Mouse (Mus musculus): ENCODE results near the gene Snx20. TPM values are rescaled to one million over a fixed set of nuclear protein-coding genes. Genes with fewer than 3 reads are reported as not detected.

Snx20 gene
- polyA plus RNA-seq, 1 experiment from 2014 or later: 6.5 TPM

DNA sequence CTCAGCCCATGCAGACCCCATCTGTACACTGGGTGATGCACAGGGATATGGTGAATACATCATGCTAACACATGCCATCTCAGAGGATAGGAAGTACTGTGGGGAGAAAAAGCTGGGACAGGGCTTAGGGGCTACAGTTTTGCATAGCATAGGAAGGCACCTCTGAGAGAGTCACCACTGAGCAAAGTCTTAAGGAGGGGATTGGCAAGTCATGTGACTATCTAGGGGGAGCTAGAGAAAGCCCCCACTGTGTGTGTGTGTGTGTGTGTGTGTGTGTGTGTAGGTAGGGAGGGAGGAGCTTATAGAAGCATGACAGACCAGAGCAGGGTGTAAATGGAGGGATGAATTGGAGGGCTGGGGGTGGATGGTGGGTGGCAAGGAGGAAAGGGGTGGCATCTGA is 12.4 kb upstream of the Snx20 start:
- Histone ChIP-seq H3K27me3 (replicated peaks; ENCODE audit: insufficient read depth, low read length) (no peaks in the 10 kb centered on the region), H3K27ac (ENCODE audit: low read length) (no peak overlapping the region), H3K36me3 (ENCODE audit: insufficient read depth, low read length) (no peaks in the 10 kb centered on the region), H3K4me3 (ENCODE audit: low read depth, low read length) (no peak overlapping the region), H3K9ac (replicated peaks; ENCODE audit: low read depth) (no peak overlapping the region), H3K4me1 (ENCODE audit: insufficient read depth, low read depth, low read length) (peaks cover 10% of the 10 kb centered on the region), H3K4me2 (replicated peaks; ENCODE audit: low read depth, low read length) (peak overlapping the region; percentile 69; the same call in 1 of the 2 replicates), H3K9me3 (ENCODE audit: low read length) (no peaks in the 10 kb centered on the region)
- TF ChIP-seq CTCF (IDR thresholded peaks at IDR 0.05): no peak
- no peak for TF ChIP-seq EP300 (IDR thresholded peaks at IDR 0.05)
- no peak for ATAC-seq
- no peak for DNase-seq (ENCODE audit: low spot score)

DNA sequence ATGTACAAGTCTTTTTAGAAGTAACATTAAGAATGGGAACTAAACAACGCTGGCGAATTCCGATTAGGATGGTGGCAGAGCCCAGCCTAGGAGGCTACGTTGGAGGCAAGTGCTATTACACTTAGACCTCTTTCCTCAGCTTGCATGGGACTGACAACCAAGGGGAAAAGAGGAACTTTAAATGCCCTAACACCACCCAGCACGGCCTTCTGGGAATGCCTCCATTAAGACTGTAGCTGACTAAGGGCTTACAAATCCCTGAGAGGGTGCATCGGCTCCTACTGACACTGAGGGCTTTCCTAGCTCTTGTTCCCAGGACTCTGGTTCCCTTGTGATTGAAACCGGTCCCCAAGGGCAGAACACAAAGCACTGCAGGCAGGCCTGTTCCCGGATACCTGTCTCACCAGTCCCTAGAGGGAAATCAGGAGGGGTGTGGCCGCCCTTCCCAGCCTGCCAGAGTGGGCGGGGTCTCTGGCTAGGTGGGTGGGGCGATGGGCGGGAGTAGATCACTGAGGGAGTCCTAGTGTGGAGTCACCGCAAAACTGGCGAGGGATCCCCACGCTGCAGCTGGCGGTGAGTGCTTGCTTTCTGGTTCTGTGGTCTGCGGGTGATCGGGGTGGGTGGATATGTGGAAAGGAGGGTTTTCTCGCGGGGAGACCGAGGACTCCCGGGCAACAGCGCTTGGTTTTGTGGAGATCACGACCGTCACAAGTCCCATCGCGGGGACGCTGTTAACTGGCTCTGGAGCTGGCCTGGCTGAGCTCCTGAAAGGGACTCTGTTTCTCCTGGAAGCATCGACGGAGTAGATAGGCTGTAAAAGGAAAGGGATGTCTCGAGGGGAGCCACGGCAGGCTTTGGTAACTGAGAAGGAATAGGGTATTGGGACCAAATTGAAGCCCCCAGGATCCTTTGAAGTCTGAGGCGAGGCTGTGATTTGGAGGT is 11.2 kb upstream of the Snx20 start, which contains the start of gene Nod2:
TSS of gene Nod2 (plus strand) at position 479 of the 942 bp plus-strand sequence.
- H3K27ac ChIP-seq (ENCODE audit: low read length): no peak within 1 kb of the TSS

DNA sequence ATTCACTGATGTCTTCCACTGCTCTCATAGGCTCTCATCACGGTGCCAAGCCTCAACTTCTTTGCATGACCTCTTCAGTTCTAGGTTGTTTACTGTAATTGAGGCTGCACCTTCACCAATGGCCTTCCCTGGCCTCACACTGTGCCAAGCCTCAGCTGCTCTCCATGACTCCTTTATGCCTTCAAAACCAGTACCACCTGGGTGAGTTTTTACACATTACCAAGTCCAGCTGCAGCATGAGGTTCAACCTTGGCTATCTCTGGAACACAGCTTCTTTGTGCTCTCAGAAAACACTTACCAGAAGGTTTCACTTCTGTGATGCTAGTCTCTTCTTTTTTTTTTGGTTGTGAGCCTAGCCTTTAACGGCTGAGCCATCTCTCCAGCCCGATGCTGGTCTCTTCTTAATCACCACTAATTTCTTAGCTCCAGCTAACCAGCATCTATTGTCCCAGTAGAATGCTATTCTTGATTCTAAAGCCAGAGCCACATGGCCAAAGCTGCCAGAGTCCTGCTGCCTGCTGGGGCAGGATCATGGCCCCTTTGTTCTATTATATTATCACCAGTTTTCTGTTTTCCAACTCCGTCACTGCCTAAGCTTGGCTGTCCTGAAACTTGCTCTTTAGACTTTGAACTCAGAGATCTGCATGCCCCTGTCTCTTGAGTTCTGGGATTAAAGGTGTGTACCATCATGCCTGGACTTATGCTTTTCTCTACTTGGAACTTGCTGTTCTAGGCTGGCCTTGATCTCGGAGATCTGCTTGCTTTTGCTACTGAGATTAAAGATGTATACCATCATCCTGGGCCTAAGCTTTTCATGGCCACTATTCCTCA is 7.0 kb upstream of the Snx20 start:
- Histone ChIP-seq H3K27ac (ENCODE audit: low read length) (no peak overlapping the region), H3K9me3 (ENCODE audit: low read length) (no peaks in the 10 kb centered on the region), H3K27me3 (replicated peaks; ENCODE audit: insufficient read depth, low read length) (no peaks in the 10 kb centered on the region), H3K4me3 (ENCODE audit: low read depth, low read length) (no peak overlapping the region), H3K9ac (replicated peaks; ENCODE audit: low read depth) (no peak overlapping the region), H3K36me3 (ENCODE audit: insufficient read depth, low read length) (no peaks in the 10 kb centered on the region), H3K4me2 (replicated peaks; ENCODE audit: low read depth, low read length) (no peak overlapping the region), H3K4me1 (ENCODE audit: insufficient read depth, low read depth, low read length) (peaks cover 14% of the 10 kb centered on the region)
- 80% methylated on average over 5 of the region's 5 CpGs for WGBS
- TF ChIP-seq EP300 (IDR thresholded peaks at IDR 0.05): no peak
- no peak for TF ChIP-seq CTCF (IDR thresholded peaks at IDR 0.05)
- DNase-seq (ENCODE audit: low spot score): no peak
- no peak for ATAC-seq

More for the DNA sequence above, 11.2 kb upstream of the Snx20 start, which contains the start of gene Nod2:
- Histone ChIP-seq H3K4me2 (replicated peaks; ENCODE audit: low read depth, low read length) (peak within 1 kb of the TSS; percentile 69), H3K4me3 (ENCODE audit: low read depth, low read length) (peak within 1 kb of the TSS; percentile 36), H3K36me3 (ENCODE audit: insufficient read depth, low read length) (no peaks in the 10 kb centered on the region), H3K27me3 (replicated peaks; ENCODE audit: insufficient read depth, low read length) (no peaks in the 10 kb centered on the region), H3K9me3 (ENCODE audit: low read length) (no peaks in the 10 kb centered on the region), H3K9ac (replicated peaks; ENCODE audit: low read depth) (peak within 1 kb of the TSS; percentile 26; the same call in 1 of the 2 replicates), H3K4me1 (ENCODE audit: insufficient read depth, low read depth, low read length) (peaks cover 10% of the 10 kb centered on the region)
- 9% methylated on average over 33 of the region's 33 CpGs for WGBS
- DNase-seq (ENCODE audit: low spot score) (peak; percentile 88), ATAC-seq (peak; percentile 95)
- no peak for TF ChIP-seq EP300 (IDR thresholded peaks at IDR 0.05)
- TF ChIP-seq CTCF (IDR thresholded peaks at IDR 0.05): no peak

DNA sequence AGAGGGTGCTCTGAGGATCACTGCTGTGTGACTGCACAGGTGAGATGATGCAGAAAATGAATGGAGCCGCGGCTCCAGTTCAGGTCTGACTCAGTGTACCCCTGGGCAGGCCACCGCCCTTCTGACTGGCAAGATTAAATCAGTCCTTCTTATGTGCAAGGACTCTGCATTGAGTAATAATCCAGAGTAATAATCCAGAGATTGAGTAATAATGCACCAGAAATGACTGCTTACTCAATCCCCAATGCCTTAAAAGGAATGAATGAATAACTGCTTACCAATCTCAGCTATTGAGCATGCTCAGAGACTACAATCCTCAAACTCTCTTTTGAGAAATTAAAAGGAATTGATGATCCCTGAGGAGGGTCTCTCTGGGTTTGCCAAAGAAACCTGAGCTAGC is 3.0 kb upstream of the Snx20 start:
- Histone ChIP-seq H3K9me3 (ENCODE audit: low read length) (no peaks in the 10 kb centered on the region), H3K36me3 (ENCODE audit: insufficient read depth, low read length) (no peaks in the 10 kb centered on the region), H3K4me1 (ENCODE audit: insufficient read depth, low read depth, low read length) (peaks cover 13% of the 10 kb centered on the region; the same call in 1 of the 2 replicates), H3K27ac (ENCODE audit: low read length) (no peak overlapping the region), H3K9ac (replicated peaks; ENCODE audit: low read depth) (no peak overlapping the region), H3K4me2 (replicated peaks; ENCODE audit: low read depth, low read length) (no peak overlapping the region), H3K27me3 (replicated peaks; ENCODE audit: insufficient read depth, low read length) (no peaks in the 10 kb centered on the region), H3K4me3 (ENCODE audit: low read depth, low read length) (no peak overlapping the region)
- TF ChIP-seq EP300 (IDR thresholded peaks at IDR 0.05): no peak
- no peak for TF ChIP-seq CTCF (IDR thresholded peaks at IDR 0.05)
- WGBS: 90% methylated on average over 3 of the region's 3 CpGs
- ATAC-seq (no peak), DNase-seq (ENCODE audit: low spot score) (peak; percentile 69)

DNA sequence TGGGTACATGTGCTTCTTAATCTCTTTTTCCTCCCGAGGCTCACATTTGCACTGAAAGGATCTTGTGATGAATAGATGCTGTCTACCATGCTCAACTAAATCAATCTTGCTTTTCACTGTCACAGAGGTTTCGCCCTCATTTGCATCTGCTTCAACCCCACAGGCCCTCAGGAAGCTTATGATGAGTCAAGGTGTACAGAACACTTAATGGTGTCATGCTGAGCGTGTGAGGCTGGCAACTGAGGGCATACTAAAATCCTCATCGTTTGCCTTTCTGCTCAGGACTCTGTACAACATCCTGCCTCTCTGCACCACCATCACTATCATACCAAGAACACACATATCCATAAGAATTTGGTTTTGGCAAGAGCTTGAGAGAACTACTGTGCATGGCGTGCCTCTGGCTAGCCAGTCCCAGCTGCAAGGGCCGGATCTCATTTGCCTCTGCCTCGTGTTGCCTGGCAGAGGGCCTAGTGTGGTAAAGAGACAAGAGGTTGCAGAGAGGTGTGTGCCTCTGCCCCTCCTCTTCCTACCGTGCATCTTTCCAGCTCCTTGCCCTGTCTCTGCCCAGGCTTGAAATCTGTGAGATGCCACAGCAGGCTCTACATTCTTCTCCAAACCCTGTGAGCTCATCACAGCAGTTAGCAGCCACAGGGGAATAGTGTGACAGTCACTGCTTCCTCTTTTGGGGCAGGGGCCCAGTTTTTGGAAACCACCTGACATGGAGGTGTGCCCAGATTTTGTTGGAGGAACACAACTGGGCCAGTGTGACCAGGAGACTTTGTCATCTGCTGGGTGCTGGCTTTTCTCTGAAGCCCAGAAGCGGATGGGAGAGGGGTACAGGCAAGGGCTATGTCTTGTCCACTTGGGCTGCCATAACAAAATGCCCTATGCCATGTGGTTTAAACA is 1.4 kb upstream of the Snx20 start:
- no peaks in the 10 kb centered on the region for H3K9me3 ChIP-seq (ENCODE audit: low read length)
- WGBS: 65% methylated on average over 9 of the region's 9 CpGs
- H3K27ac ChIP-seq (ENCODE audit: low read length): no peak overlapping the region
- no peaks in the 10 kb centered on the region for H3K36me3 ChIP-seq (ENCODE audit: insufficient read depth, low read length)
- H3K27me3 ChIP-seq (replicated peaks; ENCODE audit: insufficient read depth, low read length): no peaks in the 10 kb centered on the region
- DNase-seq (ENCODE audit: low spot score) (no peak), ATAC-seq (no peak)
- no peak overlapping the region for H3K9ac ChIP-seq (replicated peaks; ENCODE audit: low read depth)
- no peak overlapping the region for H3K4me3 ChIP-seq (ENCODE audit: low read depth, low read length)
- no peak overlapping the region for H3K4me2 ChIP-seq (replicated peaks; ENCODE audit: low read depth, low read length)
- TF ChIP-seq EP300 (IDR thresholded peaks at IDR 0.05) (no peak), CTCF (IDR thresholded peaks at IDR 0.05) (no peak)
- peaks cover 13% of the 10 kb centered on the region; the same call in 1 of the 2 replicates for H3K4me1 ChIP-seq (ENCODE audit: insufficient read depth, low read depth, low read length)

Measured in lung, postnatal 0 days (tissue).